Mouse (Mus musculus) heart, adult 8-10 months (tissue): ENCODE data around the gene Gm49416. TPM values are rescaled to one million over a fixed set of nuclear protein-coding genes. Genes with fewer than 3 reads are reported as not detected.

Source experiments
- microRNA-seq: library from miRNA; unstranded; fragments of <30 nt; microRNA quantifications from one replicate; pipeline ENCODE4 v1.2.0, GENCODE M21; 2022
- total RNA-seq, 4 experiments: library from RNA; stranded (reverse); gene quantifications; 2 replicates each; pipeline ENCODE4 v1.2.4; 2022

The Gm49416 gene
- total RNA-seq, 4 experiments from 2014 or later = 3.6 to 5.3 (median 4.6) TPM

Small RNAs within 50 kb of the gene (microRNA-seq; reads per million reads assigned to microRNA genes)
- not detected for gene Mir5136

Other genes starting within 250 kb of the Gm49416 start
- gene Chrm1, start 225.1 kb upstream of the Gm49416 start, total RNA-seq = under 1 TPM in 2 of 4 experiments, not detected in 2; 0.09 TPM
- gene Slc3a2, start 165.6 kb upstream of the Gm49416 start, total RNA-seq = 10 to 100 TPM; 39.5 to 43.6 (median 41.9) TPM
- 10 to 100 TPM; 16.1 to 19.6 (median 17.5) TPM for gene Wdr74, start 153.1 kb upstream of the Gm49416 start, total RNA-seq
- gene 1700092M07Rik, start 148.2 kb upstream of the Gm49416 start, total RNA-seq = not detected
- 10 to 100 TPM; 20.9 to 27.3 (median 25.4) TPM for gene Stx5a, start 147.5 kb upstream of the Gm49416 start, total RNA-seq
- gene Nxf1, start 131.9 kb upstream of the Gm49416 start, total RNA-seq = 10 to 100 TPM; 30.3 to 42.0 (median 33.7) TPM
- gene Tmem223, start 117.9 kb upstream of the Gm49416 start, total RNA-seq = 100 to 1,000 TPM; 111 to 137 (median 125) TPM
- 10 to 100 TPM; 18.2 to 21.5 (median 19.5) TPM for gene Tmem179b, start 114.5 kb upstream of the Gm49416 start, total RNA-seq
- 1 to 10 TPM; 5.4 to 9.0 (median 7.7) TPM for gene Taf6l, start 102.5 kb upstream of the Gm49416 start, total RNA-seq
- gene Polr2g, start 90.3 kb upstream of the Gm49416 start, total RNA-seq = 10 to 100 TPM; 52.1 to 60.7 (median 55.4) TPM
- 1 to 10 TPM; 1.2 to 2.5 (median 1.5) TPM for gene Zbtb3, start 86.4 kb upstream of the Gm49416 start, total RNA-seq
- 10 to 100 TPM; 13.7 to 16.4 (median 14.9) TPM for gene Ttc9c, start 69.6 kb upstream of the Gm49416 start, total RNA-seq
- 10 to 100 TPM; 46.0 to 48.9 (median 46.9) TPM for gene Hnrnpul2, start 68.9 kb upstream of the Gm49416 start, total RNA-seq
- under 1 TPM in 1 of 4 experiments, not detected in 3; 0.53 TPM for gene AC129217.1, start 59.2 kb upstream of the Gm49416 start, total RNA-seq
- gene Bscl2, start 51.5 kb upstream of the Gm49416 start, total RNA-seq = 10 to 100 TPM; 21.2 to 28.1 (median 24.2) TPM
- gene Gng3, start 49.7 kb upstream of the Gm49416 start, total RNA-seq = under 1 TPM in 1 of 4 experiments, not detected in 3; 0.22 TPM
- 1 to 10 TPM; 3.4 to 4.7 (median 3.9) TPM for gene Lrrn4cl, start 38.2 kb upstream of the Gm49416 start, total RNA-seq
- 100 to 1,000 TPM; 122 to 127 (median 125) TPM for gene Ubxn1, start 17.4 kb upstream of the Gm49416 start, total RNA-seq
- gene Uqcc3, start 8.0 kb upstream of the Gm49416 start, total RNA-seq = 10 to 100 TPM; 47.8 to 65.1 (median 52.0) TPM
- 1 to 10 TPM; 1.8 to 6.1 (median 4.4) TPM for gene Lbhd1, start 5.2 kb upstream of the Gm49416 start, total RNA-seq
- gene Gm49403, start 5.0 kb upstream of the Gm49416 start, total RNA-seq = not detected
- gene 1810009A15Rik, start 73 bp upstream of the Gm49416 start, total RNA-seq = 10 to 100 TPM; 11.8 to 29.9 (median 21.1) TPM
- 10 to 100 TPM; 11.0 to 12.0 (median 11.2) TPM for gene Ints5, start 4.1 kb downstream of the Gm49416 start, total RNA-seq
- gene Ganab, start 9.1 kb downstream of the Gm49416 start, total RNA-seq = 10 to 100 TPM; 45.5 to 49.6 (median 47.2) TPM
- gene B3gat3, start 31.4 kb downstream of the Gm49416 start, total RNA-seq = 10 to 100 TPM; 39.3 to 41.5 (median 40.6) TPM
- gene Rom1, start 40.4 kb downstream of the Gm49416 start, total RNA-seq = 10 to 100 TPM; 22.0 to 37.5 (median 28.1) TPM
- 1 to 10 TPM; 7.2 to 9.1 (median 7.5) TPM for gene Eml3, start 40.6 kb downstream of the Gm49416 start, total RNA-seq
- 10 to 100 TPM; 28.2 to 33.7 (median 30.4) TPM for gene Mta2, start 52.9 kb downstream of the Gm49416 start, total RNA-seq
- 10 to 100 TPM in 1 of 4 experiments, 1 to 10 TPM in 3; 8.1 to 10.3 (median 8.6) TPM for gene Tut1, start 64.9 kb downstream of the Gm49416 start, total RNA-seq
- 100 to 1,000 TPM; 209 to 232 (median 227) TPM for gene Eef1g, start 78.1 kb downstream of the Gm49416 start, total RNA-seq
- gene Ahnak, start 100.4 kb downstream of the Gm49416 start, total RNA-seq = 100 to 1,000 TPM; 332 to 446 (median 375) TPM
- gene Scgb1a1, start 199.0 kb downstream of the Gm49416 start, total RNA-seq = 10 to 100 TPM in 1 of 4 experiments, not detected in 3; 44.8 TPM
- gene Asrgl1, start 246.7 kb downstream of the Gm49416 start, total RNA-seq = 10 to 100 TPM; 31.9 to 37.3 (median 37.2) TPM